In the genomic region with DNA sequence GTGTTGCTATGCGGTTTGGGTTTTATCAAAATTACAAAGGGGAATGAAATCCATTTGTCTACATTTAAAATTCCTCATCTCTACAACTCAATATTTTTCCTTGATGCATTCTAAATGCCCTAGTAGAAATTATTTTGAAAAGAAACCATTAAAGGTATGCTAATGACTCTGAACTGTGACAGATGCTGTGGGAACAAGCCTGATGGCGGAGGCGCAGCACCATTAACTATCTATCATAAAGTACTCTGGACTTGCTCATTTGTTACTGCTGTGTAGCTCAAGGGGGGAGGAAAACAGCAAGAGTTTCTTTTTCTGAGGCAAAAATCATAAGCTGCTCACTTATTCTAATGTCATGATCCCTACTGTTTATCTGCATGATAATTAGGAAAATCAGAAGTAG, we compare ENCODE assay signal across 23 mouse cellular contexts.
"Had no signal": no experiment of that assay in that cellular context is flagged by ENCODE, and none has a peak within 500 bp of the region (broad histone marks: within the 10 kb centered on the region; RNA-seq: fewer than 3 reads in every experiment).

No protein-coding gene starts in this region.

- H3K4me1 ChIP-seq: limb, embryonic 15.5 days had no signal

- H3K27me3 ChIP-seq: heart, embryonic 13.5 days; heart, embryonic 15.5 days; kidney, embryonic 15.5 days; limb, embryonic 13.5 days; limb, embryonic 15.5 days; liver, embryonic 12.5 days had no signal

- ATAC-seq: hindbrain, postnatal 0 days; intestine, embryonic 16.5 days; liver, embryonic 12.5 days had no signal

- H3K27ac ChIP-seq: heart, adult 2 months; heart, embryonic 13.5 days; heart, embryonic 15.5 days; hindbrain, postnatal 0 days; kidney, embryonic 15.5 days; kidney, postnatal 0 days; limb, embryonic 13.5 days; limb, embryonic 15.5 days; liver, embryonic 12.5 days; liver, embryonic 14.5 days had no signal

- DNase-seq: gastrocnemius, postnatal 14 days; gastrocnemius, postnatal 36 days; heart, adult 2 months; heart, postnatal 14 days; heart, postnatal 36 days; kidney, adult 11 months; kidney, adult 2 months; kidney, adult 9 months; kidney, postnatal 14 days; kidney, postnatal 36 days; left cerebral cortex, postnatal 4 days had no signal

- H3K9ac ChIP-seq: heart, embryonic 13.5 days; heart, embryonic 15.5 days; hindbrain, embryonic 14.5 days; kidney, embryonic 15.5 days; limb, embryonic 13.5 days; limb, embryonic 15.5 days; liver, embryonic 12.5 days; liver, embryonic 14.5 days had no signal

- H3K36me3 ChIP-seq: heart, embryonic 13.5 days; heart, embryonic 15.5 days; kidney, embryonic 15.5 days; limb, embryonic 13.5 days; limb, embryonic 15.5 days; liver, embryonic 12.5 days had no signal

- H3K9me3 ChIP-seq: heart, embryonic 13.5 days; heart, embryonic 15.5 days; kidney, embryonic 15.5 days; limb, embryonic 13.5 days; limb, embryonic 15.5 days; liver, embryonic 12.5 days had no signal

- H3K4me3 ChIP-seq: heart, adult 2 months; heart, embryonic 13.5 days; heart, embryonic 15.5 days; kidney, embryonic 15.5 days; limb, embryonic 13.5 days; limb, embryonic 15.5 days; liver, embryonic 12.5 days had no signal

- H3K4me2 ChIP-seq: heart, embryonic 11.5 days; heart, embryonic 13.5 days; heart, embryonic 15.5 days; hindbrain, embryonic 14.5 days; kidney, embryonic 15.5 days; limb, embryonic 13.5 days; limb, embryonic 15.5 days; liver, embryonic 12.5 days had no signal
